Comparison of ENCODE assay signal across 8 mouse cellular contexts in genomic region chr15:86214549-86215201, GRCm38 (mm10). TPM values are rescaled to one million over a fixed set of nuclear protein-coding genes. Genes with fewer than 3 reads are reported as not detected.
DNase-seq lines count a peak whose midpoint lies in the region; ATAC-seq and TF ChIP-seq lines count a peak whose summit lies in the region.

No protein-coding gene starts in this region.

- no peak for TF ChIP-seq CTCF in kidney, postnatal 0 days (IDR thresholded peaks at IDR 0.05; ENCODE audit: low read depth)
- no peak for TF ChIP-seq CTCF in bone marrow macrophage, adult 2 months (IDR thresholded peaks at IDR 0.05; ENCODE audit: low read depth, low read length)

- no peaks in the 10 kb centered on the region for H3K36me3 ChIP-seq in kidney, postnatal 0 days (ENCODE audit: insufficient read depth, low read length)
- no peaks in the 10 kb centered on the region for H3K36me3 ChIP-seq in hindbrain, embryonic 16.5 days (ENCODE audit: control insufficient read depth, insufficient read depth, low read length)
- no peaks in the 10 kb centered on the region for H3K36me3 ChIP-seq in midbrain, embryonic 16.5 days (ENCODE audit: control insufficient read depth, insufficient read depth, low read length)

- DNase-seq in kidney, postnatal 0 days (ENCODE audit: low spot score): no peak
- no peak for DNase-seq in kidney, adult 8-10 months
- DNase-seq in Muller cell, postnatal 12 days (ENCODE audit: inconsistent ontology term): no peak
- DNase-seq in right cerebral cortex, adult 18-20 months: no peak
- no peak for DNase-seq in cerebellum, adult 8-10 months

- H3K27me3 ChIP-seq in kidney, postnatal 0 days (ENCODE audit: insufficient read depth, low read length): no peaks in the 10 kb centered on the region
- H3K27me3 ChIP-seq in hindbrain, embryonic 16.5 days (replicated peaks; ENCODE audit: control insufficient read depth, insufficient read depth, low read length): no peaks in the 10 kb centered on the region
- H3K27me3 ChIP-seq in midbrain, embryonic 16.5 days (ENCODE audit: control insufficient read depth, insufficient read depth, low read depth, low read length): no peaks in the 10 kb centered on the region

- peaks cover 9% of the 10 kb centered on the region for H3K4me1 ChIP-seq in kidney, postnatal 0 days (replicated peaks; ENCODE audit: insufficient read depth, low read length)
- peaks cover 48% of the 10 kb centered on the region for H3K4me1 ChIP-seq in bone marrow macrophage, adult 2 months (ENCODE audit: control insufficient read depth, insufficient read depth, low read length)
- H3K4me1 ChIP-seq in hindbrain, embryonic 16.5 days (ENCODE audit: control insufficient read depth, insufficient read depth, low read depth, low read length): peaks cover 17% of the 10 kb centered on the region
- peaks cover 15% of the 10 kb centered on the region for H3K4me1 ChIP-seq in midbrain, embryonic 16.5 days (ENCODE audit: control insufficient read depth, insufficient read depth, low read length)

- 0 out of 2 replicates have a peak, but pooled peaks have one; percentile 56 for TF ChIP-seq POLR2A in bone marrow macrophage, adult 2 months (IDR thresholded peaks at IDR 0.05; ENCODE audit: borderline replicate concordance, low read depth, low read length)

- peak; percentile 59; the same call in 1 of the 2 replicates for ATAC-seq in kidney, postnatal 0 days (replicated peaks; ENCODE audit: low FRiP score, low read depth)
- no peak for ATAC-seq in hindbrain, embryonic 16.5 days
- ATAC-seq in midbrain, embryonic 16.5 days: no peak; the same call in 1 of the 2 replicates

- peak overlapping the region; percentile 84 for H3K9ac ChIP-seq in kidney, postnatal 0 days (ENCODE audit: low read depth, low read length)
- peak overlapping the region; percentile 88 for H3K9ac ChIP-seq in hindbrain, embryonic 16.5 days (ENCODE audit: low read depth, low read length)
- H3K9ac ChIP-seq in midbrain, embryonic 16.5 days (ENCODE audit: low read depth, low read length): peak overlapping the region; percentile 83

- peak overlapping the region; percentile 85 for H3K4me3 ChIP-seq in kidney, postnatal 0 days (replicated peaks; ENCODE audit: low read depth, low read length)
- peak overlapping the region; percentile 94 for H3K4me3 ChIP-seq in bone marrow macrophage, adult 2 months (ENCODE audit: insufficient read depth, low read length)
- peak overlapping the region; percentile 75 for H3K4me3 ChIP-seq in hindbrain, embryonic 16.5 days (ENCODE audit: low read length)
- peak overlapping the region; percentile 77 for H3K4me3 ChIP-seq in midbrain, embryonic 16.5 days (ENCODE audit: low read depth, low read length)

- peak overlapping the region; percentile 86 for H3K4me2 ChIP-seq in kidney, postnatal 0 days (ENCODE audit: low read length)
- H3K4me2 ChIP-seq in hindbrain, embryonic 16.5 days (ENCODE audit: low read length): peak overlapping the region; percentile 99
- peak overlapping the region; percentile 95 for H3K4me2 ChIP-seq in midbrain, embryonic 16.5 days (ENCODE audit: low read length)

- H3K9me3 ChIP-seq in kidney, postnatal 0 days (replicated peaks; ENCODE audit: low read length): no peaks in the 10 kb centered on the region
- no peaks in the 10 kb centered on the region for H3K9me3 ChIP-seq in hindbrain, embryonic 16.5 days (ENCODE audit: control insufficient read depth, low read length)
- no peaks in the 10 kb centered on the region for H3K9me3 ChIP-seq in midbrain, embryonic 16.5 days (replicated peaks; ENCODE audit: control insufficient read depth, low read length, poor library complexity, severe bottlenecking)

- 8% methylated on average over 25 of the region's 25 CpGs for WGBS in kidney, postnatal 0 days
- WGBS in hindbrain, embryonic 16.5 days: 15% methylated on average over 24 of the region's 25 CpGs
- WGBS in midbrain, embryonic 16.5 days: 15% methylated on average over 25 of the region's 25 CpGs

- peak overlapping the region; percentile 92 for H3K27ac ChIP-seq in kidney, postnatal 0 days
- peak overlapping the region; percentile 94 for H3K27ac ChIP-seq in bone marrow macrophage, adult 2 months (ENCODE audit: insufficient read depth, low read depth, low read length)
- peak overlapping the region; percentile 76 for H3K27ac ChIP-seq in hindbrain, embryonic 16.5 days (ENCODE audit: low read depth, low read length)
- H3K27ac ChIP-seq in midbrain, embryonic 16.5 days (ENCODE audit: low read length): peak overlapping the region; percentile 94

RNA-seq across cellular contexts. Expression of gene Tbc1d22a, which starts 0.4 kb away (rescaled TPM):
- polyA plus RNA-seq in kidney, postnatal 0 days (2015; fragmentation: Nextera tagmentation; extraction: Ambion mirVana): 12.7 and 14.0 TPM in 2 replicates
- polyA plus RNA-seq in bone marrow macrophage, adult 2 months (2012; ENCODE audit: insufficient read depth, insufficient read length, missing spikeins): 37.2 and 39.8 TPM in 2 replicates
- polyA plus RNA-seq in hindbrain, embryonic 16.5 days (2015; fragmentation: Nextera tagmentation; extraction: Ambion mirVana): 12.6 and 13.2 TPM in 2 replicates
- 12.8 and 13.5 TPM in 2 replicates for polyA plus RNA-seq in midbrain, embryonic 16.5 days (2015; fragmentation: Nextera tagmentation; extraction: Ambion mirVana)

RNA-seq across cellular contexts. Expression of gene Cerk, which starts 28.7 kb away (rescaled TPM):
- 9.4 and 10.6 TPM in 2 replicates for polyA plus RNA-seq in kidney, postnatal 0 days (2015; fragmentation: Nextera tagmentation; extraction: Ambion mirVana)
- polyA plus RNA-seq in bone marrow macrophage, adult 2 months (2012; ENCODE audit: insufficient read depth, insufficient read length, missing spikeins): 103 and 111 TPM in 2 replicates
- 25.3 and 27.6 TPM in 2 replicates for polyA plus RNA-seq in hindbrain, embryonic 16.5 days (2015; fragmentation: Nextera tagmentation; extraction: Ambion mirVana)
- polyA plus RNA-seq in midbrain, embryonic 16.5 days (2015; fragmentation: Nextera tagmentation; extraction: Ambion mirVana): 22.6 and 25.0 TPM in 2 replicates
